In genomic region chr7:145127661-145128060, GRCm38 (mm10) we compare ENCODE assay signal across 15 mouse cellular contexts.
DNase-seq lines count a peak whose midpoint lies in the region; ATAC-seq and TF ChIP-seq lines count a peak whose summit lies in the region.
"Had no signal": no experiment of that assay in that cellular context is flagged by ENCODE, and none has a peak within 500 bp of the region (broad histone marks: within the 10 kb centered on the region; RNA-seq: fewer than 3 reads in every experiment).

No protein-coding gene starts in this region.

- H3K9ac ChIP-seq in heart, embryonic 11.5 days (ENCODE audit: low read depth, low read length) = no peak overlapping the region
- no peak overlapping the region for H3K9ac ChIP-seq in liver, adult 2 months (ENCODE audit: low read depth, low read length)
- H3K9ac ChIP-seq: liver, embryonic 15.5 days had no signal

- H3K27me3 ChIP-seq in heart, embryonic 11.5 days (ENCODE audit: control insufficient read depth, insufficient read depth, low read length) = no peaks in the 10 kb centered on the region
- H3K27me3 ChIP-seq in liver, adult 2 months (ENCODE audit: control insufficient read depth, insufficient read depth, low read length) = no peaks in the 10 kb centered on the region
- H3K27me3 ChIP-seq: liver, embryonic 15.5 days had no signal

- no peaks in the 10 kb centered on the region for H3K9me3 ChIP-seq in heart, embryonic 11.5 days (replicated peaks; ENCODE audit: control insufficient read depth, low read length)
- H3K9me3 ChIP-seq: G1E; liver, embryonic 15.5 days had no signal

- ATAC-seq in heart, embryonic 11.5 days (replicated peaks; ENCODE audit: insufficient number of reproducible peaks, low FRiP score, low TSS enrichment) = no peak
- ATAC-seq: activated CD4-positive, CD25-positive, alpha-beta regulatory T cell, adult 4 months; hindbrain, embryonic 16.5 days; midbrain, embryonic 16.5 days had no signal

- no peak overlapping the region for H3K4me2 ChIP-seq in heart, embryonic 11.5 days
- H3K4me2 ChIP-seq: liver, embryonic 15.5 days had no signal

- H3K4me1 ChIP-seq in heart, embryonic 11.5 days (ENCODE audit: control insufficient read depth, insufficient read depth, low read length) = peaks cover 21% of the 10 kb centered on the region
- no peaks in the 10 kb centered on the region for H3K4me1 ChIP-seq in liver, adult 2 months (ENCODE audit: control insufficient read depth, insufficient read depth, low read length)

- 22% methylated on average over 8 of the region's 8 CpGs for WGBS in heart, embryonic 11.5 days (ENCODE audit: insufficient replicate concordance)
- 53% methylated on average over 8 of the region's 8 CpGs for WGBS in liver, adult 2 months

- H3K36me3 ChIP-seq in heart, embryonic 11.5 days (ENCODE audit: control insufficient read depth, insufficient read depth, low read length) = no peaks in the 10 kb centered on the region
- H3K36me3 ChIP-seq in liver, adult 2 months (ENCODE audit: control insufficient read depth, insufficient read depth, low read length) = no peaks in the 10 kb centered on the region
- H3K36me3 ChIP-seq: G1E; liver, embryonic 15.5 days had no signal

- no peaks in the 10 kb centered on the region for H3K79me2 ChIP-seq in liver, adult 2 months (ENCODE audit: control insufficient read depth, insufficient read depth, low read length)

- DNase-seq in heart, postnatal 4 days = no peak
- DNase-seq in liver, adult 2 months (ENCODE audit: extremely low read depth, low read depth, low spot score) = peak; percentile 20
- no peak for DNase-seq in liver
- DNase-seq in hindlimb bud, embryonic 11.5 days (ENCODE audit: extremely low spot score, low read depth, low spot score) = peak; percentile 8
- peak; percentile 36 for DNase-seq in mesoderm, embryonic 11.5 days (ENCODE audit: low read depth, low spot score)
- DNase-seq in thymus, postnatal 25 days = no peak
- DNase-seq in right cerebral cortex, postnatal 36 days (ENCODE audit: low spot score in 2 of 2) = no peak
- DNase-seq: cerebellum, adult 11 months; lung, postnatal 4 days had no signal

- H3K4me3 ChIP-seq in heart, embryonic 11.5 days (ENCODE audit: low read depth, low read length) = no peak overlapping the region
- H3K4me3 ChIP-seq in liver, adult 2 months (ENCODE audit: insufficient read depth, low read depth, low read length) = no peak overlapping the region
- H3K4me3 ChIP-seq: liver, embryonic 15.5 days had no signal

- H3K27ac ChIP-seq in heart, embryonic 11.5 days (ENCODE audit: low read depth, low read length) = peak overlapping the region; percentile 70
- no peak overlapping the region for H3K27ac ChIP-seq in liver, adult 2 months (replicated peaks; ENCODE audit: insufficient read depth, low read depth, low read length)
- H3K27ac ChIP-seq: liver, embryonic 15.5 days had no signal

- no peak for TF ChIP-seq CTCF in liver, adult 2 months (IDR thresholded peaks at IDR 0.05; ENCODE audit: low read depth, low read length)

- TF ChIP-seq POLR2A in liver, adult 2 months (IDR thresholded peaks at IDR 0.05; ENCODE audit: extremely low read depth, insufficient read depth, low read length) = no peak

Comparison
In these comparisons a context has a peak if more than half of its experiments do, and no peak if none do; other contexts are left out.
1. DNase-seq: peak in liver, adult 2 months (single experiment), hindlimb bud, embryonic 11.5 days (single experiment) and mesoderm, embryonic 11.5 days (single experiment); none in heart, postnatal 4 days (single experiment), liver (single experiment), thymus, postnatal 25 days (single experiment) and right cerebral cortex, postnatal 36 days (0 of 2).